Mouse (Mus musculus) adrenal gland, postnatal 25 days (tissue): Measurements from ENCODE around the gene Acod1. TPM values are rescaled to one million over a fixed set of nuclear protein-coding genes. Genes with fewer than 3 reads are reported as not detected.

Source experiments
- DNase-seq: peaks from one replicate; pipeline ENCODE4 v3.0.0; 2021; ENCODE audit warnings: mixed read lengths
- total RNA-seq: library from RNA; stranded (reverse); gene quantifications from 2 replicates; pipeline ENCODE4 v1.2.3, GENCODE M21; 2021

Acod1 gene
- total RNA-seq, 1 experiment from 2014 or later: not detected

- DNase-seq: no peak
Measured at GRCm38 (mm10) chr14:103102246-103102645, 55.5 kb downstream of the Acod1 start.

- no peak for DNase-seq
Measured at GRCm38 (mm10) chr14:103102731-103103335, 56.1 kb downstream of the Acod1 start.

Other genes with a start within 250 kb of the Acod1 start
- gene Kctd12, start 64.3 kb upstream of the Acod1 start, total RNA-seq: 38.4 and 42.5 TPM in 2 replicates
- gene Cln5, start 23.2 kb downstream of the Acod1 start, total RNA-seq: 32.4 and 32.8 TPM in 2 replicates
- gene Fbxl3, start 52.6 kb downstream of the Acod1 start, total RNA-seq: 76.8 and 86.4 TPM in 2 replicates